Mouse (Mus musculus) heart, adult 2 months (tissue): ENCODE data around the gene Cox7a1. TPM values are rescaled to one million over a fixed set of nuclear protein-coding genes. Genes with fewer than 3 reads are reported as not detected.

Source experiments
- DNase-seq, 2 experiments: peaks; one replicate each; pipeline ENCODE4 v3.0.0; 2021
- H3K27ac ChIP-seq: fragments of 200-600 bp; 2 replicates; pipeline ENCODE4 v1.8.1; 2022
- H3K27me3 ChIP-seq: fragments of 200-500 bp; 2 replicates; pipeline ENCODE4 v1.6.1; 2012; ENCODE audit warnings: mild to moderate bottlenecking, low read length, inconsistent platforms, mixed read lengths; ENCODE audit not compliant: control insufficient read depth, insufficient read depth
- H3K36me3 ChIP-seq: fragments of 200-500 bp; 2 replicates; pipeline ENCODE4 v1.6.1; 2012; ENCODE audit warnings: low read length, inconsistent platforms; ENCODE audit not compliant: control insufficient read depth, insufficient read depth
- H3K4me1 ChIP-seq: fragments of 200-500 bp; 2 replicates; pipeline ENCODE4 v1.6.1; 2011; ENCODE audit warnings: low read length; ENCODE audit not compliant: control insufficient read depth, insufficient read depth
- H3K4me3 ChIP-seq: fragments of 200-600 bp; 2 replicates; pipeline ENCODE4 v1.8.1; 2022
- H3K79me2 ChIP-seq: fragments of 200-500 bp; replicated peaks from 2 replicates; pipeline ENCODE4 v1.6.1; 2012; ENCODE audit warnings: mild to moderate bottlenecking, inconsistent platforms, low read length, moderate library complexity, mixed read lengths; ENCODE audit not compliant: control insufficient read depth, insufficient read depth
- H3K9ac ChIP-seq: fragments of 200-500 bp; 2 replicates; pipeline ENCODE4 v1.6.1; 2012; ENCODE audit warnings: low read depth, mild to moderate bottlenecking, control low read depth, inconsistent platforms, low read length, mixed read lengths
- CTCF ChIP-seq: fragments of 200-600 bp; IDR thresholded peaks from 2 replicates; pipeline ENCODE4 v1.8.1; 2022; ENCODE audit warnings: antibody characterized with exemption, mild to moderate bottlenecking, moderate library complexity
- EP300 ChIP-seq: fragments of 200-500 bp; IDR thresholded peaks from 2 replicates; pipeline ENCODE4 v1.6.1; 2011; ENCODE audit warnings: low read depth, low read length, control low read depth; ENCODE audit not compliant: insufficient read depth
- POLR2A ChIP-seq: fragments of 200-500 bp; IDR thresholded peaks from 2 replicates; pipeline ENCODE4 v1.6.1; 2011; ENCODE audit warnings: mild to moderate bottlenecking, low read depth, low read length, control low read depth; ENCODE audit not compliant: insufficient read depth
- WGBS: fragments of 180-500 bp; shearing (Covaris S2); methylation state at CpG from one replicate; pipeline ENCODE4 v1.1.7; 2018; 5-methylcytosine and 5-hydroxymethylcytosine counted together
- intact Hi-C: fragments of 180-260 bp; cut with DNase I; formaldehyde crosslinking; loops from one replicate; pipeline ENCODE4 v1.15.1; 2025
- polyA plus RNA-seq: library from polyadenylated mRNA; depleted of rRNA; stranded (reverse); fragments of >200 nt; gene quantifications from 2 replicates; pipeline ENCODE4 v1.2.3, GENCODE M21; 2012; rRNA removed
- total RNA-seq, 2 experiments: library from RNA; stranded (reverse); gene quantifications; 2 replicates each; pipeline ENCODE4 v1.2.3; 2021

Gene Cox7a1
- total and polyA plus RNA-seq, 3 experiments: 2,213 to 3,278 (median 2,711) TPM

DNA sequence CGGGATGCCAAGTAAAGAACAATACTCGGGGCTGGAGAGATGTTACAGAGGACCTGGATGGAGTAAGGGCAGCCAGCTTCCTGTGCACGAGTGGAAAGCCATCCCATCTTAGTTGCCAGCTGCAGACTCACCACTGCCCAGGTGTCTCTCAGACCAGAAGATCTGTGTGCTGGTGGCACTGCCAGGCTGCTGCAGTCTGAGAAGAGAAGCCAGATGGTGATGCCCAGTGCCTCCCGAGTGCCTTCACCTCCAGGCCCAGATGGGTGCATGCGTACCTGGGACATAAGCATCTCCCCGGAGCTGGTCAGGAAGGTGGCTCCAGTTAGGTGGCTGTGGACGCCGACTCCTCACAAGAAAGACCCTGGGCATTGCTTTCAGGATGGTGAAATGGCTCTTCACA lies 51.1 kb downstream of the Cox7a1 start:
- H3K36me3 ChIP-seq: no peaks in the 10 kb centered on the region
- no peaks in the 10 kb centered on the region for H3K27me3 ChIP-seq
- no peak overlapping the region for H3K27ac ChIP-seq
- DNase-seq: no peak
- no peaks in the 10 kb centered on the region for H3K79me2 ChIP-seq
- WGBS: 87% methylated on average over 8 of the region's 8 CpGs
- no peaks in the 10 kb centered on the region for H3K4me1 ChIP-seq
- intact Hi-C loops: no loop called here
- TF ChIP-seq EP300 (no peak), CTCF (no peak), POLR2A (no peak)
- no peak overlapping the region for H3K9ac ChIP-seq
- H3K4me3 ChIP-seq: no peak overlapping the region

DNA sequence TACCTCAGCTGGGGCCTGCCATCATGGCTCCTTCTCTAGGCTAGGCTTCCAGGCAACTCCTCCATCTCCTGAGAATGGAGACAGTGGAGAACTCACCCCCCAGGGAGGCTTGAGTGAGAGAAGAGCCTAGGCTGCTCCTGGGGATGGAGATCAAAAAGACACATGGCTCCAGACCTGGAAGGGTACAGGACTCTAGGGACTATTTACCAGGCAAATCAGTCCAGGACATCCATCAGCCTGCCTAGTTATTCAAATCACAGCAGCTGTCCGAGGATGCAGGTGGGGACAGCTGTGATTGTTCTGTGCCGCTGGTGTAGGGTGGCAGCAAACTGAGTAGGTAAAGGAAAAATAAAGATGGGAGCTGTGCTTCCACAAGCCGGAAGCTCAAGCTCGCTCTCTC lies 51.7 kb downstream of the Cox7a1 start, which contains the start of gene Ovol3:
Gene Ovol3 (minus strand): TSS at position 101 of the 400 bp plus-strand sequence.
- Histone ChIP-seq H3K9ac (no peak within 1 kb of the TSS), H3K27ac (no peak within 1 kb of the TSS), H3K27me3 (no peaks in the 10 kb centered on the region), H3K4me1 (no peaks in the 10 kb centered on the region), H3K36me3 (no peaks in the 10 kb centered on the region), H3K4me3 (no peak within 1 kb of the TSS), H3K79me2 (no peaks in the 10 kb centered on the region)
- no peak for TF ChIP-seq POLR2A
- no peak for TF ChIP-seq CTCF
- no peak for TF ChIP-seq EP300
- DNase-seq: no peak
- intact Hi-C loops: no loop called here
- 80% methylated on average over 4 of the region's 4 CpGs for WGBS

Other genes starting within 250 kb of the Cox7a1 start
- 1 to 10 TPM; 6.2 to 6.8 TPM for gene Zfp74, start 230.1 kb upstream of the Cox7a1 start, total RNA-seq
- 2.5 and 5.9 TPM in 2 replicates for gene Zfp74, start 230.1 kb upstream of the Cox7a1 start, polyA plus RNA-seq
- 10 to 100 TPM; 19.6 to 28.1 TPM for gene Zfp568, start 200.2 kb upstream of the Cox7a1 start, total RNA-seq
- gene Zfp568, start 200.2 kb upstream of the Cox7a1 start, polyA plus RNA-seq: 5.6 and 12.5 TPM in 2 replicates
- 1 to 10 TPM; 2.5 to 2.7 TPM for gene Zfp14, start 132.8 kb upstream of the Cox7a1 start, total RNA-seq
- 3.5 and 7.3 TPM in 2 replicates for gene Zfp14, start 132.8 kb upstream of the Cox7a1 start, polyA plus RNA-seq
- gene Zfp82, start 111.2 kb upstream of the Cox7a1 start, total RNA-seq: 1 to 10 TPM; 1.3 to 2.8 TPM
- 0.74 and 0.91 TPM in 2 replicates for gene Zfp82, start 111.2 kb upstream of the Cox7a1 start, polyA plus RNA-seq
- under 1 TPM in 1 of 2 experiments, not detected in 1; 0.84 TPM for gene Gm26920, start 93.7 kb upstream of the Cox7a1 start, total RNA-seq
- gene Gm26920, start 93.7 kb upstream of the Cox7a1 start, polyA plus RNA-seq: not detected in 2 replicates
- gene Zfp566, start 93.6 kb upstream of the Cox7a1 start, total RNA-seq: 1 to 10 TPM; 1.4 to 2.0 TPM
- gene Zfp566, start 93.6 kb upstream of the Cox7a1 start, polyA plus RNA-seq: 1.7 and 1.9 TPM in 2 replicates
- 10 to 100 TPM; 27.4 to 30.6 TPM for gene Zfp260, start 89.4 kb upstream of the Cox7a1 start, total RNA-seq
- 15.9 and 30.9 TPM in 2 replicates for gene Zfp260, start 89.4 kb upstream of the Cox7a1 start, polyA plus RNA-seq
- gene Zfp382, start 62.2 kb upstream of the Cox7a1 start, total RNA-seq: 1 to 10 TPM; 2.1 to 2.4 TPM
- 0.68 and 0.88 TPM in 2 replicates for gene Zfp382, start 62.2 kb upstream of the Cox7a1 start, polyA plus RNA-seq
- gene Zfp146, start 14.4 kb upstream of the Cox7a1 start, total RNA-seq: 10 to 100 TPM; 29.8 TPM
- gene Zfp146, start 14.4 kb upstream of the Cox7a1 start, polyA plus RNA-seq: 11.0 and 21.5 TPM in 2 replicates
- 100 to 1,000 TPM; 274 to 315 TPM for gene Capns1, start 14.7 kb downstream of the Cox7a1 start, total RNA-seq
- gene Capns1, start 14.7 kb downstream of the Cox7a1 start, polyA plus RNA-seq: 826 and 1,000 TPM in 2 replicates
- 10 to 100 TPM; 52.6 to 58.6 TPM for gene Polr2i, start 47.8 kb downstream of the Cox7a1 start, total RNA-seq
- gene Polr2i, start 47.8 kb downstream of the Cox7a1 start, polyA plus RNA-seq: 95.1 and 106 TPM in 2 replicates
- gene Tbcb, start 48.1 kb downstream of the Cox7a1 start, total RNA-seq: 10 to 100 TPM; 52.7 to 56.7 TPM
- 36.6 and 49.5 TPM in 2 replicates for gene Tbcb, start 48.1 kb downstream of the Cox7a1 start, polyA plus RNA-seq
- not detected for gene Ovol3, start 51.6 kb downstream of the Cox7a1 start, total RNA-seq
- not detected in 2 replicates for gene Ovol3, start 51.6 kb downstream of the Cox7a1 start, polyA plus RNA-seq
- gene Thap8, start 96.0 kb downstream of the Cox7a1 start, total RNA-seq: not detected
- 0.10 TPM in 1 of 2 replicates, not detected in the other for gene Thap8, start 96.0 kb downstream of the Cox7a1 start, polyA plus RNA-seq
- gene Wdr62, start 96.3 kb downstream of the Cox7a1 start, total RNA-seq: 1 to 10 TPM in 1 of 2 experiments, under 1 TPM in 1; 0.97 to 1.7 TPM
- 3.7 and 5.3 TPM in 2 replicates for gene Wdr62, start 96.3 kb downstream of the Cox7a1 start, polyA plus RNA-seq
- 1 to 10 TPM; 5.6 TPM for gene Clip3, start 107.6 kb downstream of the Cox7a1 start, total RNA-seq
- gene Clip3, start 107.6 kb downstream of the Cox7a1 start, polyA plus RNA-seq: 5.6 and 6.6 TPM in 2 replicates
- gene Alkbh6, start 124.6 kb downstream of the Cox7a1 start, total RNA-seq: 10 to 100 TPM; 24.0 to 29.5 TPM
- 59.6 and 61.7 TPM in 2 replicates for gene Alkbh6, start 124.6 kb downstream of the Cox7a1 start, polyA plus RNA-seq
- gene Syne4, start 130.7 kb downstream of the Cox7a1 start, total RNA-seq: under 1 TPM; 0.26 to 0.50 TPM
- 5.3 and 5.6 TPM in 2 replicates for gene Syne4, start 130.7 kb downstream of the Cox7a1 start, polyA plus RNA-seq
- under 1 TPM; 0.55 to 0.63 TPM for gene E130208F15Rik, start 137.6 kb downstream of the Cox7a1 start, total RNA-seq
- 0.31 and 0.41 TPM in 2 replicates for gene E130208F15Rik, start 137.6 kb downstream of the Cox7a1 start, polyA plus RNA-seq
- 10 to 100 TPM; 12.5 TPM for gene Sdhaf1, start 139.8 kb downstream of the Cox7a1 start, total RNA-seq
- 17.4 and 17.9 TPM in 2 replicates for gene Sdhaf1, start 139.8 kb downstream of the Cox7a1 start, polyA plus RNA-seq
- gene Lrfn3, start 178.6 kb downstream of the Cox7a1 start, total RNA-seq: 1 to 10 TPM; 1.1 to 1.3 TPM
- 1.4 and 1.9 TPM in 2 replicates for gene Lrfn3, start 178.6 kb downstream of the Cox7a1 start, polyA plus RNA-seq
- gene Tyrobp, start 229.6 kb downstream of the Cox7a1 start, total RNA-seq: 10 to 100 TPM; 20.1 to 23.6 TPM
- 62.7 and 65.5 TPM in 2 replicates for gene Tyrobp, start 229.6 kb downstream of the Cox7a1 start, polyA plus RNA-seq
- gene Hcst, start 235.7 kb downstream of the Cox7a1 start, total RNA-seq: under 1 TPM in 1 of 2 experiments, not detected in 1; 0.59 TPM
- 4.8 TPM in 1 of 2 replicates, not detected in the other for gene Hcst, start 235.7 kb downstream of the Cox7a1 start, polyA plus RNA-seq
- gene Nfkbid, start 237.6 kb downstream of the Cox7a1 start, total RNA-seq: under 1 TPM; 0.47 to 0.66 TPM
- gene Nfkbid, start 237.6 kb downstream of the Cox7a1 start, polyA plus RNA-seq: 0.94 and 1.3 TPM in 2 replicates